Mouse (Mus musculus): ENCODE data around the gene Ocel1.

GRCm38 (mm10) chr8:71402446-71402964, 31.4 kb downstream of the Ocel1 start:
- TF ChIP-seq CTCF (IDR thresholded peaks at IDR 0.05; ENCODE audit: low read depth, low read length), result no peak
- no peak for TF ChIP-seq POLR2A (IDR thresholded peaks at IDR 0.05; ENCODE audit: insufficient read depth, low read length)

Data from ES-Bruce4 (cell line).